Mouse (Mus musculus): ENCODE data around the gene Kif5c.

GRCm38 (mm10) chr2:49694727-49695126 is 75.6 kb downstream of the Kif5c start:
- TF ChIP-seq CTCF (IDR thresholded peaks at IDR 0.05; ENCODE audit: control insufficient read depth, insufficient read depth, insufficient read length) (no peak), MYOD1 (IDR thresholded peaks at IDR 0.05; ENCODE audit: control insufficient read depth, insufficient read length, low read depth) (no peak), USF1 (IDR thresholded peaks at IDR 0.05; ENCODE audit: low read depth) (no peak), MAX (IDR thresholded peaks at IDR 0.05) (no peak), FOSL1 (IDR thresholded peaks at IDR 0.05; ENCODE audit: insufficient read depth, low read length, poor library complexity, severe bottlenecking) (no peak)

Data from C2C12 (cell line).